Mouse (Mus musculus) heart, embryonic 11.5 days (tissue): ENCODE data around the gene 6030452D12Rik. TPM values are rescaled to one million over a fixed set of nuclear protein-coding genes. Genes with fewer than 3 reads are reported as not detected.

ENCODE experiments used
- ATAC-seq: fragments of 200-750 bp; cut with Nextera tagmentation; replicated peaks from 2 replicates; pipeline ENCODE4 v1.8.0; 2017; ENCODE audit warnings: moderate library complexity; ENCODE audit not compliant: insufficient number of reproducible peaks, low FRiP score, low TSS enrichment
- H3K27ac ChIP-seq: fragments of 300-500 bp; sonication (generic); 2 replicates; pipeline ENCODE4 v1.5.1; 2014; ENCODE audit warnings: mild to moderate bottlenecking, low read depth, low read length
- H3K27me3 ChIP-seq: fragments of 300-500 bp; sonication (generic); 2 replicates; pipeline ENCODE4 v1.6.1; 2014; ENCODE audit warnings: mild to moderate bottlenecking, low read length, mixed read lengths; ENCODE audit not compliant: control insufficient read depth, insufficient read depth
- H3K36me3 ChIP-seq: fragments of 300-500 bp; sonication (generic); 2 replicates; pipeline ENCODE4 v1.6.1; 2014; ENCODE audit warnings: mild to moderate bottlenecking, low read length, moderate library complexity, mixed read lengths; ENCODE audit not compliant: control insufficient read depth, insufficient read depth
- H3K4me1 ChIP-seq: fragments of 300-500 bp; sonication (generic); 2 replicates; pipeline ENCODE4 v1.6.1; 2014; ENCODE audit warnings: low read length; ENCODE audit not compliant: control insufficient read depth, insufficient read depth
- H3K4me2 ChIP-seq: fragments of 300-500 bp; sonication (generic); 2 replicates; pipeline ENCODE4 v1.6.1; 2014; ENCODE audit warnings: mild to moderate bottlenecking, moderate library complexity
- H3K4me3 ChIP-seq: fragments of 300-500 bp; sonication (generic); 2 replicates; pipeline ENCODE4 v1.5.1; 2014; ENCODE audit warnings: low read depth, low read length
- H3K9ac ChIP-seq: fragments of 300-500 bp; sonication (generic); 2 replicates; pipeline ENCODE4 v1.6.1; 2014; ENCODE audit warnings: mild to moderate bottlenecking, low read depth, low read length, moderate library complexity
- H3K9me3 ChIP-seq: fragments of 300-500 bp; sonication (generic); replicated peaks from 2 replicates; pipeline ENCODE4 v1.6.1; 2016; ENCODE audit warnings: low read length; ENCODE audit not compliant: control insufficient read depth
- WGBS: fragments of 180-500 bp; shearing (Covaris S2); extraction: QIAGEN DNeasy Blood & Tissue Kit; methylation state at CpG from one replicate; pipeline ENCODE4 v1.1.7; 2014; ENCODE audit not compliant: insufficient replicate concordance; 5-methylcytosine and 5-hydroxymethylcytosine counted together
- polyA plus RNA-seq: library from polyadenylated mRNA; unstranded; fragments of >200 nt; fragmentation: Nextera tagmentation; extraction: Ambion mirVana; gene quantifications from 2 replicates; pipeline ENCODE4 v1.2.1, GENCODE M21; 2014

6030452D12Rik gene
- polyA plus RNA-seq, 1 experiment from 2014 or later: not detected

- WGBS: under 1% methylated on average over 30 of the region's 30 CpGs
- H3K4me2 ChIP-seq: peak overlapping the region; percentile 88
- H3K9me3 ChIP-seq: no peaks in the 10 kb centered on the region
- peak overlapping the region; percentile 66 for H3K4me3 ChIP-seq
- peaks cover 24% of the 10 kb centered on the region for H3K4me1 ChIP-seq
- no peaks in the 10 kb centered on the region for H3K36me3 ChIP-seq
- 0 out of 2 replicates have a peak, but pooled peaks cover 3% of the 10 kb centered on the region for H3K27me3 ChIP-seq
- peak overlapping the region; percentile 85 for H3K27ac ChIP-seq
- ATAC-seq: peak; percentile 39
- peak overlapping the region; percentile 81 for H3K9ac ChIP-seq
These were observed 11.3 kb downstream of the 6030452D12Rik start for GRCm38 (mm10) chr8:106511531-106512041.

- H3K4me3 ChIP-seq: peak overlapping the region; percentile 66
- peak overlapping the region; percentile 81 for H3K9ac ChIP-seq
- WGBS: 53% methylated on average over 7 of the region's 7 CpGs
- peak overlapping the region; percentile 88 for H3K4me2 ChIP-seq
- H3K27me3 ChIP-seq: 0 out of 2 replicates have a peak, but pooled peaks cover 3% of the 10 kb centered on the region
- no peak for ATAC-seq
- no peaks in the 10 kb centered on the region for H3K36me3 ChIP-seq
- no peaks in the 10 kb centered on the region for H3K9me3 ChIP-seq
- peaks cover 34% of the 10 kb centered on the region for H3K4me1 ChIP-seq
- 0 out of 2 replicates have a peak overlapping the region, but pooled peaks have one; percentile 85 for H3K27ac ChIP-seq
These were observed 12.3 kb downstream of the 6030452D12Rik start for GRCm38 (mm10) chr8:106512475-106513150.

GRCm38 (mm10) chr8:106515946-106516479, 15.7 kb downstream of the 6030452D12Rik start:
- Histone ChIP-seq H3K4me1 (peaks cover 50% of the 10 kb centered on the region), H3K4me3 (no peak overlapping the region), H3K36me3 (no peaks in the 10 kb centered on the region), H3K27ac (peak overlapping the region; percentile 54), H3K9ac (no peak overlapping the region), H3K9me3 (no peaks in the 10 kb centered on the region), H3K27me3 (no peaks in the 10 kb centered on the region), H3K4me2 (no peak overlapping the region)
- ATAC-seq: no peak
- 16% methylated on average over 1 of the region's 1 CpGs for WGBS

- Histone ChIP-seq H3K9me3 (no peaks in the 10 kb centered on the region), H3K27me3 (no peaks in the 10 kb centered on the region), H3K36me3 (no peaks in the 10 kb centered on the region), H3K4me1 (peaks cover 51% of the 10 kb centered on the region), H3K4me3 (no peak overlapping the region), H3K4me2 (0 out of 2 replicates have a peak overlapping the region, but pooled peaks have one; percentile 20), H3K27ac (peak overlapping the region; percentile 68), H3K9ac (no peak overlapping the region)
- peak; percentile 62 for ATAC-seq
- 46% methylated on average over 2 of the region's 2 CpGs for whole genome bisulfite sequencing
These were observed 16.3 kb downstream of the 6030452D12Rik start for GRCm38 (mm10) chr8:106516581-106516980.

DNA sequence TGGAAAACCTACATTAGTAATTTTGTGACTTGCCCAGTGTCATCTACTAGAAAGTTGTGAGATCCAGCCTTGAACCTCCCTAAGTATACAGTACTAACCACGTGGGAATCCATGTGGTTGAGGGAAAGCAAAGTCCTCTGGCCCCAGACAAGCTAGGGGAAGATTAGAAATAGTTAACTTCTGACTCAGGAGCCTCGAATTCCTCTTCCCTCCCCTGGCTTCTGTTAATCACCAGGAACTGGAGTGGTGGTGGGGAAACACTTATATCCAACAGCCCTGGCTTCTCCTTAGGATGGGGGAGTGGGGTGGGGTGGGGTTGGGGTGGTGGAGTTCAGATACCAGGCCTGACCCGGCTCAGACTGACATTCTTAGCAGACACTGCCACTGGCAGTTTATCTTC, 18.4 kb downstream of the 6030452D12Rik start:
- H3K4me1 ChIP-seq: peaks cover 50% of the 10 kb centered on the region
- H3K27ac ChIP-seq: peak overlapping the region; percentile 76
- no peak overlapping the region for H3K4me2 ChIP-seq

DNA sequence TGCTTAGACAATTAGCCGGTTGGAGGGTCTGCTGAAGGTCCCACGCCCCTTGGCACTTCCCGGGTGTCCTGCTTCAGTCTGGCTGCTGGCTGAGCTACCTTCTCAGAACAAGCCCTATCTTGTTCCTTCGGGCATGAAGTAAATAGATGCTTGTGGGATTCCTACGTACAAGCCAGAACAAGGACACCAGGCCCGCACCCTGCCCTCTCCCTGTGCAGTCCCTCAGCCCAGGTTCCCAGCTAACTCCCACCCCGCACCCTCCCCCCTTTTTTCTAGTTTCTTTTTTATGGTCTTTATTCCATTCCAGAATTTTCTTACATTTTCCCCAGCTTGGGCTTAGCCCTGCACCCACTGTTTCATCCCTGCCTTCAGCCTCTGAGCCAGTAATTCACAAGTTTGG, 20.3 kb downstream of the 6030452D12Rik start:
- no peak overlapping the region for H3K4me2 ChIP-seq
- no peaks in the 10 kb centered on the region for H3K27me3 ChIP-seq
- H3K9me3 ChIP-seq: no peaks in the 10 kb centered on the region
- H3K4me1 ChIP-seq: peaks cover 50% of the 10 kb centered on the region
- ATAC-seq: no peak
- H3K9ac ChIP-seq: no peak overlapping the region; the same call in 1 of the 2 replicates
- H3K36me3 ChIP-seq: no peaks in the 10 kb centered on the region
- H3K4me3 ChIP-seq: no peak overlapping the region
- peak overlapping the region; percentile 22; the same call in 1 of the 2 replicates for H3K27ac ChIP-seq
- WGBS: 53% methylated on average over 7 of the region's 7 CpGs

More for the DNA sequence above, 18.4 kb downstream of the 6030452D12Rik start:
- H3K27me3 ChIP-seq: no peaks in the 10 kb centered on the region
- no peak overlapping the region for H3K4me3 ChIP-seq
- H3K36me3 ChIP-seq: no peaks in the 10 kb centered on the region
- H3K9ac ChIP-seq: no peak overlapping the region
- ATAC-seq: peak; percentile 48; the same call in 1 of the 2 replicates
- no peaks in the 10 kb centered on the region for H3K9me3 ChIP-seq
- WGBS: under 1% methylated on average over 3 of the region's 3 CpGs

GRCm38 (mm10) chr8:106521845-106522244, 21.5 kb downstream of the 6030452D12Rik start:
- Histone ChIP-seq H3K4me2 (no peak overlapping the region), H3K4me1 (peaks cover 43% of the 10 kb centered on the region)

DNA sequence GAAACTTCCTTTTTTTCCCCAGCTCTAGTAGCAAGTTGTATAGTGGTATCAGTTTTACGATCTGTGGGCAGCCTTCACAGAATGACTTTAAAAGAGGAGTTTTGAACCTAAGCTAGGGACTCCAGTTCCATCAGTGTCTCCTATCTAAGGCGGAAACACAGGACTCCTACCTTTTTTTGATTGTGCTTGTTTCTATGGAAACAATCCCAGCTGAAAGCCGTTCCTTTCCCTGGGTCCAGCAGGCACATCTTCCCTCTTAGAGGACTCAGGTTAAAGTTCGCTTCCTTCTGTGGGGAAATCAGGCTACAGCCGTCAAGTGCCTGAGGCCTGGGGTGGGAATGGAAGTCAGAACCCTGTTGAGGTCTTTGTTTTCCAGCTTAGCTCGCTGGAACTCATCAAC, 26.4 kb downstream of the 6030452D12Rik start:
- peak overlapping the region; percentile 86 for H3K27ac ChIP-seq
- no peak for ATAC-seq

More at GRCm38 (mm10) chr8:106521845-106522244, 21.5 kb downstream of the 6030452D12Rik start:
- H3K27ac ChIP-seq: peak overlapping the region; percentile 70
- 36% methylated on average over 9 of the region's 9 CpGs for WGBS
- no peak overlapping the region for H3K4me3 ChIP-seq
- H3K9ac ChIP-seq: no peak overlapping the region
- no peaks in the 10 kb centered on the region for H3K27me3 ChIP-seq
- H3K36me3 ChIP-seq: no peaks in the 10 kb centered on the region
- no peak for ATAC-seq
- H3K9me3 ChIP-seq: no peaks in the 10 kb centered on the region

More for the DNA sequence above, 26.4 kb downstream of the 6030452D12Rik start:
- peaks cover 20% of the 10 kb centered on the region for H3K4me1 ChIP-seq
- no peaks in the 10 kb centered on the region for H3K27me3 ChIP-seq
- no peaks in the 10 kb centered on the region for H3K9me3 ChIP-seq
- 43% methylated on average over 6 of the region's 6 CpGs for WGBS
- H3K9ac ChIP-seq: no peak overlapping the region; the same call in 1 of the 2 replicates
- H3K36me3 ChIP-seq: peaks cover 5% of the 10 kb centered on the region
- H3K4me2 ChIP-seq: no peak overlapping the region
- H3K4me3 ChIP-seq: no peak overlapping the region
